ENCODE assay signal across 18 mouse cellular contexts in the genomic region with DNA sequence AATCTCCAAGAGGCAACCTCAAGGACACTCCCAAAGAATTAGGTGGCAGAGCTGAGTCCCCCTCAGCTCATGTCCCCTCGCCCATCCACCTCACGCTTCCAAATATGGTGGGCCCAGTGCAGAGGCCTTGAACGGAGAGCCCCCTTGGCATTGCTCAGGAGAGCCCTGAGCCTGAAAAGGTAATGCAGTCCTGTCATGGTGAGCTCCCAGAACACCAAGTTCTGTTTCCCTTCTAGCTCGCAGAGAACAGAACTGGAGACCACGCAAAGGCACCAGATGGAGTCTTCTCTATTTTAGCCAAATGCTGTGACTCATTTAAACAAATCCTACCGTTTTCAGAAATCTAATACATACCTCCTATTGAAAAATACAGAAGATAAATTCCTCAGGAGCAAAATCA. TPM values are rescaled to one million over a fixed set of nuclear protein-coding genes. Genes with fewer than 3 reads are reported as not detected.
DNase-seq lines count a peak whose midpoint lies in the region; ATAC-seq lines count a peak whose summit lies in the region.
"Had no signal": no experiment of that assay in that cellular context is flagged by ENCODE, and none has a peak within 500 bp of the region (broad histone marks: within the 10 kb centered on the region; RNA-seq: fewer than 3 reads in every experiment).

No protein-coding gene starts in this region.

- H3K36me3 ChIP-seq in neural tube, embryonic 15.5 days: no peaks in the 10 kb centered on the region
- H3K36me3 ChIP-seq: forebrain, embryonic 12.5 days; intestine, embryonic 15.5 days; lung, embryonic 15.5 days had no signal

- no peaks in the 10 kb centered on the region for H3K4me1 ChIP-seq in neural tube, embryonic 15.5 days
- H3K4me1 ChIP-seq: forebrain, embryonic 12.5 days; hindbrain, embryonic 13.5 days; intestine, embryonic 15.5 days; lung, embryonic 15.5 days; megakaryocyte, embryonic 14.5 days had no signal

- ATAC-seq in neural tube, embryonic 15.5 days (ENCODE audit: low FRiP score): no peak
- ATAC-seq: intestine, embryonic 15.5 days; midbrain, embryonic 16.5 days had no signal

- no peaks in the 10 kb centered on the region for H3K27me3 ChIP-seq in neural tube, embryonic 15.5 days (replicated peaks)
- H3K27me3 ChIP-seq: forebrain, embryonic 12.5 days; hindbrain, embryonic 13.5 days; intestine, embryonic 15.5 days; lung, embryonic 15.5 days had no signal

- H3K27ac ChIP-seq in neural tube, embryonic 15.5 days (replicated peaks): no peak overlapping the region
- H3K27ac ChIP-seq: forebrain, embryonic 12.5 days; hindbrain, embryonic 13.5 days; intestine, embryonic 15.5 days; kidney, postnatal 0 days; lung, embryonic 15.5 days had no signal

- no peaks in the 10 kb centered on the region for H3K9me3 ChIP-seq in neural tube, embryonic 15.5 days (replicated peaks)
- H3K9me3 ChIP-seq: forebrain, embryonic 12.5 days; hindbrain, embryonic 13.5 days; intestine, embryonic 15.5 days; lung, embryonic 15.5 days had no signal

- DNase-seq in layer of hippocampus, adult 11-12 months (ENCODE audit: low spot score): peak; percentile 73
- no peak for DNase-seq in layer of hippocampus, postnatal 10 days (ENCODE audit: low spot score in 2 of 2)
- DNase-seq in NIH3T3 (ENCODE audit: low read depth) (peak; percentile 51), liver (no peak)
- peak; percentile 84 for DNase-seq in cerebellum, adult 9-10 months
- DNase-seq in layer of hippocampus, postnatal 14 days (ENCODE audit: low spot score in 2 of 2): peak; percentile 41 to 73
- DNase-seq: adrenal gland, adult 8-10 months; gastrocnemius, postnatal 14 days; heart, postnatal 10 days had no signal

- no peak overlapping the region for H3K4me3 ChIP-seq in neural tube, embryonic 15.5 days (replicated peaks)
- H3K4me3 ChIP-seq: forebrain, embryonic 12.5 days; hindbrain, embryonic 13.5 days; intestine, embryonic 15.5 days; lung, embryonic 15.5 days; megakaryocyte, embryonic 14.5 days had no signal

- H3K4me2 ChIP-seq in neural tube, embryonic 15.5 days: no peak overlapping the region
- H3K4me2 ChIP-seq: forebrain, embryonic 12.5 days; hindbrain, embryonic 13.5 days; intestine, embryonic 15.5 days; liver, embryonic 11.5 days; lung, embryonic 15.5 days had no signal

- no peak overlapping the region for H3K9ac ChIP-seq in neural tube, embryonic 15.5 days (replicated peaks)
- H3K9ac ChIP-seq: forebrain, embryonic 12.5 days; hindbrain, embryonic 13.5 days; intestine, embryonic 15.5 days; lung, embryonic 15.5 days had no signal

- 85% methylated on average over 6 of the region's 6 CpGs for WGBS in neural tube, embryonic 15.5 days

RNA-seq across cellular contexts. Expression of a gene that starts 32.7 kb away (rescaled TPM):
- total RNA-seq in layer of hippocampus, postnatal 10 days (2021): 100 to 1,000 TPM; 129 to 137 TPM
- 100 to 1,000 TPM; 203 to 219 TPM for total RNA-seq in layer of hippocampus, postnatal 14 days (2021)
- polyA plus RNA-seq in neural tube, embryonic 15.5 days (2015; fragmentation: Nextera tagmentation; extraction: Ambion mirVana): 8.8 and 9.7 TPM in 2 replicates

Comparison
In these comparisons a context has a peak if more than half of its experiments do, and no peak if none do; other contexts are left out.
1. DNase-seq: peak in layer of hippocampus, adult 11-12 months (single experiment), NIH3T3 (single experiment), cerebellum, adult 9-10 months (single experiment) and layer of hippocampus, postnatal 14 days (2 of 2); none in layer of hippocampus, postnatal 10 days (0 of 2) and liver (single experiment).